Mouse (Mus musculus): ENCODE data around the gene Hrk.
A peak's percentile ranks its signal among the peaks of the same experiment; 100 is the strongest.

The Hrk gene

DNA sequence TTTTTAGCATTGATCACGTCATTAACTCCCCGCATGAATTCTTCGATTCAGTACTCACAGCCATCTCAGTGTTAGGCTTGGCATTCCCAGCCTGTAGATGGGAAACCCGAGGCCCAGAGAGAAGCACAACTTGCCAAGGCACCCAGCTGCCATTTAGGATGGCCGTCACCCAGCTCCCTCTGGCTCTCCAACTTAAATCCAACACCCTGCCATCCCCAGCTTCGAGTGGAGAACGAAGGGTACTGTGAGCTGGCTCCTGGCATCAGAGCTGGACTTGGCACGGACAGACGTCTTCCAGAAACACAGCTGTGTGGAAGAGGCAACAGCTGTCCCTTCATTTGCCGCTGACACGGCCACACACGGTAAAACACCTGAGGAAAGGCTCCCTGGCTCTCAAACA lies at the start of gene Hrk:
Hrk (plus strand) TSS at position 68 of the 400 bp plus-strand sequence.
- DNase-seq: no peak

DNA sequence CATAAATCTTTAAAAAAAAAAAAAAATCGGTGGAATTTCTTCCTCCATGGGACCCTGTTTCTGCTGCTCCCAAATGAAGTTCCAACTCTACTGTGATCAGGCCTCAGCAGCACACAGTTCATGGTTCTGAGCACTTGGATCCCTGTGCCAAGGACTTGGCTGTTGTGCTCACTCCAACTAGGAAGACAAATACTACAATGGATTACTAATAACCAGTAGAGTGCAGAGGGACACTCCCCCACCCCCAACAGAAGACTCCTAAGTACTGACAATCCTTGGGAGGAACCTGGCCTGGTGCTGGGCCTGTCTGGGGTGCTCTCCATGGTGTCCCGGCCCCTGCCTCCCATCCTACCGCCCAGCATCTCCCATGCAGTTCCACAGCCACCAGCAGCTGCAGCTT lies 46.1 kb upstream of the Hrk start:
- DNase-seq: peak in 1 of 2 experiments; percentile 52

DNA sequence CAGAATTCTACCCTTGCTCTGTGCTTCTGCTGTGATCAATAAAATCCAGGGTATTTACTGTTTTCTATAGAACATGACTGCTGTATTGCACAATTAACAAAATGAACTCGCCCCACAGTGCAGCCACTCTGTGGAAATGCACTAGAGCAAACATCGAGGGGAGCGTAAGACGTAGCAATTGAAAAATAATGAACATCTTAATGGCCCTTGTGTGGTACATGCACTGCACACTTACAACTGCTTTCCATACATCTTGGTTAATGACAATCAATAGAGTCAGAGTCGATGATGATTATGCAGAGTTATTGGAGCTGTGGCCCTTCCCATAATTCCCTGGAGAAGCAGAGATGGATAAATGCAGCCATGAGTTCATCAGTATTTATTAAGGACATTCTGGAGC lies 45.5 kb upstream of the Hrk start:
- no peak for DNase-seq

DNA sequence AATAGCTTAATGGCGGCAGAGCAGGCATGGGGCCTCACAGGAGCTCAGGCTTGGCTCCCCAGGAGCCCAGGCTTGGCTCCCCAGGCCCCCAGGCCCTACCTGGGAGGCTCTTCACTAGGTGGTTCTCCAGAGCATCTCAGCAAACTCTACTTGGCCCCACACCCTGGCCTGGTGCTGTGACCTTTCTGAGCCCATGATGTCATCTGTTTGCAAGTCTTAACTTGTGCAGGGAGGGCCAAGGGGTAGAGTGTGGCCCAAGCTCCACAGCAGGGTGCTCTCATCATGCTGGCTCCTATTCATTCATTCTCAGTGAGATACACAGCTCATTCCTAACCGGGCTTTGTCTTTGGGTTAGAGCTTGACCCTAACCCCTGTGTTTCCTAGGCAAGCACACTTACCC lies 43.8 kb upstream of the Hrk start:
- DNase-seq: no peak

DNA sequence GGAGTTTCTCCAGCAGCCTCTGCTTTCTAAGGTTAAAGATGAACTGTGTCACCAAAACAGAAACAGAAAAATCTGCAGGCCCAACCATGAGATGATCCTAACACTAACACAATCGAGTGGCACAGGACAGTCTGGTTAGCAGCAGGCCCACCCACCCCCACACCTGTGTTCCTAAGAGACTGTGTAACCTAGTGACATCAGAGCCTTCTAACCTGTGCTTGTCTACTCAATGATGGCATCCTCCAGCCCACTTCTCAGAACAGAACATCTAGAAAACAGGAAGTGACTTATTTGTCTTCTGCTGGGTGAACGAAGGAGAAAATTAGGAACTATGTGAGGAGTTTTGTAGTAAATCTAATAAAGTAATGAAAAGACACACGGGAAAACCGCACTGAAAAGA lies 42.5 kb upstream of the Hrk start:
- DNase-seq: no peak

DNA sequence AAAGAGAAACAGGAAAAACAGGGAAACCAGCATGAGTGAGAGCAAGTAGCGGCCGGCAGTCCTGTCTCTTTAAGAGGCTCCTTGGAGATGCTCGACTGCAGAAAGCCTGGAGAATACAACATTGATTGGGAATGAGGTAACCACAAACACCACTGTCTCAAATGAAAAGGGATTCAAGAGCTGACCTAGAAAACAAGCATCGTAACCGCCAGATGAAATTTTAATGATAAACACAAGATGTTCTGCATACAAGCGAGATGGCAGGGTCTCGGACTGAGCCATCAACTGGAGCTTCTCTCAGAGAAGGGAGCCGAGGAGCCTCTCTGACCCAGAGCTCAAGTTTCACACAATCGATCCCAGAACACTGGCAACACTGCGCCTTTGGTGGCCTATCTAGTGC lies 41.4 kb upstream of the Hrk start:
- no peak for DNase-seq

DNA sequence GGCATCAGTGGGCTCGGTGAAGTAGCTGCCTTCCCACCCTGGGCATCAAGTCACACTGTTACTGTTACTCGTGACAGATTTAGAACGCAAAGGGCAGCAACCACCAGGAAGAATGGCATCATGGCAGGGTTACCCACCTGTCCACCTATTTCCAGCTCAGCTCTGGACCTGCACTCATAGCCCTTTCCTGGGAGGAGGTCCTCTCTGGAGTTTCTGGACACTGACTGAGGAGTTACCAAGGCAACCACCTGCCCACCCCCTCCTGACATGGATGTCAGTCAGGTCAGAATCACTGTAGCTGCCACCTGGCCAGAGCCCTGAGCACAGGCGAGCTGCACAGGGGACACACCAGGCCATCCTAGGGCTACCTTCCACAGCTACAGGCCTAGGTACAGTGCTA lies 37.8 kb upstream of the Hrk start:
- no peak for DNase-seq

DNA sequence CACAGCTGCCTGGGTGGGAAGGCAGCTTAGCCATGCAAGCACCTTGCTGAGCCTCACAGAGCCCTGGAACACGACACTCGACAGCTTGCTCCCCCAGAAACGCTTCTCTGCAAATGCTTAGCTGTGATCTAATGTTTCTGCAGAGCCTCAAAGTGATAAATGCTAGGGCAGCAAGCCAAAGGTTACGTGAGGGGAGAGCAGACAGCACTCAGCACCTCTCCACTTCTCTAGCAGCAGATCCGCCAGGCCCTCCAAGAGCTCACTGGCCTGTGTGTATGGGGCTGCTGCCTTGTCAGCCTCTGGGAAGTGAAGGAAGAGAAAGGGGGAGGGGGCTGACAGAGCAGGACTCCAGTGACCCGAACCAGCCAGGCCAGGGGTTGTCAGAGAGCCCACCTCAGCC lies 36.2 kb upstream of the Hrk start:
- DNase-seq: no peak

DNA sequence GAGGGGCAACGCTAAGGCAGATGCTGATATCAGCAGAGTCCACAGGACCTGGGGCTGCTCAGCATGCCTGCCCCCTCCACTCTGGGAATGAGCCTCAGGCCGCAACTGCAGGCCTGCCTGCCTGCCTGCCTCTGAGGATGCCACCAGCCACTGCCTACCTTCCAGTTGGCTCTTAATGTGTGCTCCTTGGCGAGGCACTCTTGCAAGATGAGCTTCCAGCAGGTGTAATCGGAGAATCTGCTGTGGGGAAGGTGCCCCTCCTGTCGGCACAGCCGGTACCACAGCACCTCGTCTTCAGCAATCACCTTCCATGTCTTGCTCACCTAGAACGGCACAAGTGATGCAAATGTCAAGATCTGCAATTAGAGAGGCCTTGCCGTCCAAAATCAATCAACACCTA lies 35.8 kb upstream of the Hrk start:
- DNase-seq: no peak

DNA sequence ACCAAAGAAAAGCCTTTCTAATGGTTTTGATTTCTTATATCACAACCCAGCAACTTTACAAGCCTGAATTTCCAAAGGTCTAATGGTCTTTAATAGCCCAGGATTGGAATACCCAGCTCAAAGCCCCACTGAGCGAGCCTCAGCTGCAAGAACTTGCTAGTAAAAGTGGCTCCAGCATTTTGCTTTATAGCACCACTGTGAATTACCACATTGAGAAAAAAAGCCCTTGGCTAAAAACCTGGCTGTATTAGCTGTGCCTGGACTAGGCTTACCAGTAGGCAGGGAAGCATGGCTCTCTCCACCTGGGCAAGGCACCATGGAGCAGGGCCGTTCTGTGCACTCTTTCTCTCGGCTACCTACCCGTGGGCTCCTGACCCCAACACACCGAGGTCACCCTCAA lies 28.1 kb upstream of the Hrk start:
- DNase-seq: no peak

DNA sequence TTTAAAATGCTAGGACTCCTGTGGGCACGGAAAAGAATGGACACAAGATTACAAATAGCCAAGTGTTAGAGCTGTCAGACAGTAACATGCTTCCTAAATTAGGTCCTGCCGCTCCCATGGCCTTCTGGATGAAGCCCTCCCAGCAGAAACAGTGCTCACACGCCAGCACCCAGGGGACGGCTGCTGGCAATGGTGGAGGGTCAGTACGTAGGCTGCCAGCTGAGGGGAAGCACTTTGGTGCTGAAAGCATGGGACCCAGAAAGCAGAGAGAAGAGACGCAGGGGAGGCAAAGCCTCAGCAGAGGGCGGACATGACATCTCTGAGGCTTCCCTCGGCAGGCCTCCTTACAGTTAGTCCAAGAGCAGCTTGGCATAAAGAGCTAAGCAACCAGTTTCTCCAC lies 24.8 kb upstream of the Hrk start:
- no peak for DNase-seq

DNA sequence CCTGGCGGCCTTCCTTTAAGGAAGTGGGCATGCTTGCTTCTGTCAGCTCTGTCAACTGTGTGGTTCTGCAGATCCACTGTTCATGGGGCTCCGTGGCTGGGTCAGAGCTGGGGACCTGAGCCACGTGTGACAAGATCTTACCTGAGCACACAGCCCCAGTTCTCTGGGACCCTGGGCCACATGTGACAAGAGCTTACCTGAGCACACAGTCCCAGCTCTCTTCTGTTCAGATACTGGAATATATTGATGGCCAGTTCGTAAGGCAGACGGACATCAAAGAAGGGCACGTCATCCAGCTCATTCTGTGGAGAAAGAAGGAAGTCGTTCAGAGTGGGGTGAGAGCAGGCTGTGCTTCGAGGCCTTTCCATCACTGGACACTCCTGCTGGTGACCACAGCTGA lies 22.0 kb upstream of the Hrk start:
- DNase-seq: no peak

DNA sequence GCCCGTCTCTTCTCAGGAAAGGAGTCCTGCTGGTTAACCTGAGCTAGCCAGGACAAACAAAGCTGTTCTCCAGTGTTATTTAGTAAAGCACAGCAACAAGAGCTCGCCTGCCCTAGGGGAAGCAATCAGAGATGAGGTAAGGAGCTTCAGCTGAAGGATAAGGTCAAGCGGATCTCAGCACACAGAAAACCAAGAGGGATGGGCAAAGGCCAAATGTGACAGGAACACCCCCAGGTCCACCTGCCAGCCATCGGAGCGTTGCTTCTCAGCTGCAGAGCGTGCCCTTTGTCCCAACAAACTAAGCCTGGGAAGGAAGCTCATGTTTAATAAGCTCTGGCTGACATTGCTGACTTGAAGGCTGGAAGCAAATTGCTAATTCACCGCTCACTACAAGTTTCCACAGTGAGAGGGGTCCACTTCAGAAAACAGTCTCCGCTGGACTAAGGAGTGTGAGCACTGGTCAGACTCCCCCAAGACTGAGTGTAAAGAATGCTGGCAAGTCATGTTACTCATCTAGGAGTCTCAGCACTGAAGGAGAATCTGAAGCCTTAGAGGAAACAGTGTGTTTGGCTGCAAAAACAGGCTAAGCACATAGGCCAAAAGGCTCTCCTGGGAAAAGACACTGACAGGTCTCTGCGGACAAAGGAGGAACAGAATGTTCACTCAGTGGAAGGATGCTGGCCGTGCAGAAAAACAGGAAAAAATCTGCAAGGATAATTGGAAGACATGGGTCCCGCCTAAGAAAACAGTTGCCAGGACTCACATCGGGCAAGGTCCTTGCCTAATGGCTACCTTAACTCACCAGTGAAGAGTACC lies 21.0 kb upstream of the Hrk start:
- peak; percentile 72 to 78 for DNase-seq

DNA sequence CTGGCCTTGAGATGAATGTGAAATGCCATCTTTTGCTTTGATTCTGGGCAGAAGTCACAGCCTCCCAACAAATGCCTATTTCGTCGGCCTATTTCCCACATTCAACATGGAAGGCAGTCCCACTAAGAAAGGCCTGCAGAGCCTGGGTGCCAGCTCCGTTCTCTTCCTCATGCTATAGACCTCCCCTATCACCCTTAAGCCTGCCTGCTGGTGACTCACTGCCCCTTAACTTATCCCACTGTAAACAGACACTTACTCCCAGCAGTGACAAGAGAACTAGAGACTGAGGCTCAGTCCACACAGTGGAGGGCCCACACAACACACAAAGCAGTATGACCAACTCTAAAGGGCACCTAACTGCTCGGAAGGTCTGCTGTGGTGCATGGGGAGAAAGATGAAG lies 20.1 kb upstream of the Hrk start:
- no peak for DNase-seq

DNA sequence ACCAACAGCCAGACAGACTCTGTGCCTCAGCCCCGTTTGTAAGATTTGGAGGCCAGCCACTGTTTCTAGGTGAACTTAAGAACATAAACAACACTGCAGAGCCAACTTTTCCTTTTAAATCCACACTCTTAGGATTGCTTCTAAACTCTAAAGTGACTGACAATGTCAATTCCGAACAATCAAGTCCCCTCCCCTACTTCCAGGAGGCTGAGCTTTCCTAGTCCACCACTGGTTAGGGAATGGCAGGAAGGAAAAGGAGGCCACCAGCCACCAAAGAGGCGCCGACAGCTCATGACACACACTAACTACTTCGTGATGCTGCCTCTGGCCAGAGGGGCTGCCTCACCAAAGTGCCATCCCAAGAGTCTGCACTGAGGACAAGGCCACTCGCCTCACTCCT lies 19.7 kb upstream of the Hrk start:
- DNase-seq: no peak

DNA sequence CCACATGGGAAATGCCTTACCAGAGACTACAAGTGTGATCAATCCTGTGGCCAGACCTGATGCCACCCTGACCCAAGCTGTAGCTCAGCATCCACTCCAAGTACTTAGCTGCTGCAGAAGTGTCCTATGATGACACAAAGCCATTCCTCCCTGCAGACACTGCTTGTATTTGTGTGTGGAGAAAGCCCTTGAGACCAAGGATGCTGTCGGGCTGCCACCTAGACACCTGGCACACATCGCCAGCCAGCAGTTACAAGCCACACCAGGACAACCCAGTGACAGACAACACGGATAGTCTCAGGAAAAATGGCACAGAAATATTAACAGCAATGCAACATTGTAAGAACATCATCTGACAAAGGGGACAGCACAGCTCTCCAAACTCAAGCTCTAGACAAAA lies 19.0 kb upstream of the Hrk start:
- no peak for DNase-seq

DNA sequence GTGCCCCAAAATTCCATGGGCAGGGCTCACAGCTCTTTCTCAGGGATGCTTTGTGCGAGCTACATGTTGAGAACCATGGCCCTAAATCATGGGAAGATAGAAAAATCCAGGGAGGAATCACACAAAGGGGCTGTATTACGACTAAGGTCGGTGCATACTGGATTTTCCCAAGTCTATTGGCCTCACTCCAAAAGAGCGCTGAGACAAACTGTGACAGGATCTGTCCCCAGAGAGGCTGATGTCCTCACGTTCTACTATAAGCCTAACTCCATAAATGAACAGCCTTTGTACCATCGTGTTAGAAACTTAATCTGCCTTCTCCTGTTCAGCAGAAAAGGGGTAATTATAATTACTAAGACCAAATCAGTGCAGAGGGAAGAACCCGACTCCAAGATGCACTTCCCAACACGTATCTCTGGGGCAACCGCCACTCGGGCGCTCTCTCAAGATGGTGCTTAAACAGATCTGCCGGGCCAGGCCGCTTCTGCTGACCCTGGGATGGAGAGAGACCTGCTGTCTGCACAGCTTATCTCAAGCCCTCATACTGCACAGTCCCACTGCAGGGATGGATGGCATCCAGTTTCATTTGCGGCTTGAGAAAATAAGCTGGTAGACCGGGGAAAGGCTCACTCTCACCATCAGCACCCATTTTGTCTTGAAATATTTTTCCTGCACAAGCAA lies 18.3 kb upstream of the Hrk start:
- peak; percentile 23 to 30 for DNase-seq

DNA sequence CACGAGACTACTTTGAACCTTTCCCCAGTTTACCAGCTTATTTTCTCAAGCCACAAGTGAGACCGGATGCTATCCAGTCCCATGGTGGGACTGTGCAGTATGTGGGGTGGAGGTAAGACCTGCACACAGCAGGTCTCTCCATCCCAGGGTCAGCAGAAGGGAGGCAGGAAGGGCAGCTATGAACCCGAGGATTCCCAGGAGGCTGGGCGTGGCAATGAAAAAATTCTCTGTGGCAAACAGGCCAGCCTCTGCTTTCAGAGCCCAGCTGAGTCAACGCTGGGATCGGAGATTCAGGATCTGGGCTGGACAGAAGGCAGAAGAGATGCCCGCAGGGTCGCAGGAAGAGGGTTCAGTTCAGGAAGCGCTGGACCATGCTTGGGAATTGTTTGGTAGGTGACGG lies 17.2 kb upstream of the Hrk start:
- DNase-seq: no peak

DNA sequence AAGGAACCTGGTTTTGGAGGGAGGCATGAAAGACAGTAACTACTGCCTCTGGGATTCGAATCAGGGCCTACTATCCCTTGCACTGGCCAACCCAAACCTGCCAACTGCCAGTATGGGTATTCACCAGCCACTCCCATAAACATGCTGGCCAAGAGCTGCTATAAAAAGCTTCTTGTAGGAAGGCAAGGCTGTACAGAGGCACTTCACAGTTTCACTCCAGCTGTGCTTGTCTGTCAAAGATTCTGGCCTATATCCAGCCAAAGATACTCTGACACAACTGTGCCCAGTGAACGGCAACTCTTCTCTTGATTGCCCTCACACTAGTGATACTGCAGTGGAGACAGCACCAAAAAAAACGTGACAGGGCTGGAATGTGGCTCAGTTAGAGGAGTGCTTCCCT lies 14.7 kb upstream of the Hrk start:
- DNase-seq: no peak

DNA sequence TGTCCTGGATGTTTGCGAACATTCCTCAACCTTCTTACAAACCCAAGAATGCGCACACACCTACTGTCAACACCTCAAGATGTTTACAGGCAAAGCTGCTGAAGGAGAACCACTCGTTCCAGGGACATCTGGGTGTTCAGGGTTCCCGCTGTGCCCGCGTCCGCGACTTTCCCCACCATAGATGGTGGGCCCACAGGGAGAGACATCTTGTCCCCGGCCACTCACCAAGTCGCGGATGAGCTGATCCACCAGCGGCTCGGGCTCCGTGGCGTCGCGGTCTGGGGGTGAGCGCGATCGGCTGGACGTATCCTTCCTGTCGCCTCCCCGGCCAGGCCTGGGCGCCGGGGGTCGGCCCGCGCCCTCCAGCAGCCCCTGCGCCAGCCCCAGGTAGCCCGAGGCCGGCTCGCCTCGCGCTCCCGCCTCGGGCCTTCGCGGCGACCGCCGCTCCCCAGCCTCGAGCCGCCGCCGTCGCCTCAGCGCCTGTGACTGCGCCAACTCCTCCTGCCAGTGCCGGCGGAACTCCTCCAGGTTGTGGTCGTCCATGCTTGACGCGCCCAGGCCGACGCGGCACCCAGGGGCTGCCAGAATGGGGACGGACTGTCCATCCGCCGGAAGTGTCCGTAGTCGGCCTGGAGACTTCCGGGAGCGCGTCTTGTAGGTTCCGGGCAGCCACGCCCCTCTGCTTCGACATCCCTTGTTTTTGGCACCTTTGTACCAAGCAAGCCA lies 9.4 kb upstream of the Hrk start, which contains the start of gene Fbxw8:
Fbxw8 (minus strand) TSS at position 626 of the 726 bp plus-strand sequence.
- DNase-seq: peak; percentile 89 to 92

DNA sequence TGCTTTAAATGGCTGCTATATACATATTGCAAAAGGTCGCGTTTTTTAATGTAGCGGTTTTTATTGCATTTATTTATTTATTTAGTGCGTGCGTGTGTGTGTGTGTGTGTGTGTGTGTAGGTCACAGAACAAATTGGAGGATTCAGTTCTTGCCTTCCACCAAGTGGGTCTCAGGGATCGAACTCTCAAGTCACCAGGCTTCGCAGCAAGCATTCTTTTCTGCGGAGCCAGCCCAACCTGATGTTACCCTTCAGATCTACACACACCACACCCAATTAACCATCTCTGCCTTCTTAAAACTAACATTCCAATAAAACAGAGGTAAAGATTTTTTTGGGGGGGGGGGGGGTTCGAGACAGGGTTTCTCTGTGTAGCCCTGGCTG lies 8.9 kb upstream of the Hrk start:
- no peak for DNase-seq

DNA sequence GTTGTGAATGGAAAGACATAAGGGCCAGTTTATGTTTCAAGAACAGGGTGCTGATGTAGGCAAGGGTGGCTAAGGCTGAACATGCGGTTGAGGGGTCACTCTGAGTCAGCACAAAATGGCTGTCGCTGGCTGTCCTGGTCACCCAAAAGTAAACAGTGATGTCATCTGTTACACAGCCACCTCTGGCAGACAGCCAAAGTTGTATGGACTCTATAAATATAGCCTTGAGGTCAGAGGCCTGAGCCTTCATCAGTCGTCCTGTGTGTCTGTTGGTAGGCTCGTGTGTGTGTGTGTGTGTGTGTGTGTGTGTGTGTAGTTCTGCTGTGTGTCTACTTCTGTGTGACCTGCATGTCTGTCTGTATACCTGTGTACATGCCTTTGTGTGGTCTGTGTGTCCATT lies 7.5 kb upstream of the Hrk start:
- no peak for DNase-seq

DNA sequence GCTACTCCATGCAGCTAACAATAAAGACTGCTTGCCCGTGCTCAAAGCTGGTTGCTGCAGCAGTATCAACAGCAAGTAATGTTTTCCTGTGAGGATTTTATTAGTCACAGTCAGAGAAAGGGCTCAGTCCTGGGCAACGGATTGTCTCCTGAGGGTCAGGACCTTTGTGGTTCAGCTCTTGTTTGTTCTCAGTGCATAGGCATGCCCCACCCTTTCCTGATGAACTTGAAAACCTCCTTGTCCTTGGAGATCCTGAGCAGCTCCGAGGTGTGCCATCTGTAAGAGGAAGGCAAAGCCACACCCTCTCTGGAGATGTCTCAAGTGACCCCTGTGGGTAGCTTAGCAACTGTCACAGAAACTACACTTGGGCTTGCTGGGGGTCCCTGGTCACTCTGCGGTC lies 3.8 kb upstream of the Hrk start:
- no peak for DNase-seq

DNA sequence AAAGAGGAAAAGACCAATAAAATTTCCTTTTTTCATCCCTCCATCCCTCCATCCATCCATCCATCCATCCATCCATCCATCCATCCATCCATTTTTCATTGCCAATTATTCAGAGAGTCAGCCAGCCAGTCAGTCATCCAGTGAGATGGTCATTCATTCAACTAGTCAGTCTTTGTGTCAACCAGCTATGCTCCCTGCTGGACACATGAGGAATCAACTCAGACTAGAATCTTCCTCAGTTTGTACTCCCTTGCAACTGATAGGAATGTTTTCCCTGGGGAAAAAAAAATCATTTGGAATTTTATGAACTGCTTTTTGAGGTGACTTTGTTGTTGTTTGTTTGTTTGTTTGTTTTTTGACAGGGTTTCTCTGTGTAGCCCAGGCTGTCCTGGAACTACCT lies 1.0 kb downstream of the Hrk start:
- no peak for DNase-seq

All from kidney, postnatal 36 days (tissue).